Mouse (Mus musculus) embryo, embryonic 11.5 days (tissue): ENCODE results near the gene Edil3.
"Not testable (repeated sequence)": the region's sequence is repeated elsewhere in the genome, so short reads cannot be mapped to it uniquely, and the experiment has no call there.

Source experiments
- DNase-seq: peaks from one replicate; pipeline ENCODE4 v3.0.0-alpha.2; 2012; ENCODE audit warnings: low read depth, low spot score

Gene Edil3

GRCm38 (mm10) chr13:88972355-88972754 lies 151.1 kb downstream of the Edil3 start:
- DNase-seq = no peak

GRCm38 (mm10) chr13:89007696-89008427 lies 186.6 kb downstream of the Edil3 start:
- DNase-seq = no peak

- DNase-seq = no peak
Measured at GRCm38 (mm10) chr13:89012500-89012899, 191.2 kb downstream of the Edil3 start.

- DNase-seq = peak; percentile 9
Measured at GRCm38 (mm10) chr13:89029817-89030539, 208.7 kb downstream of the Edil3 start.

GRCm38 (mm10) chr13:89035711-89036110 lies 214.4 kb downstream of the Edil3 start:
- no peak for DNase-seq

- DNase-seq = no peak
Measured at GRCm38 (mm10) chr13:89041495-89041894, 220.2 kb downstream of the Edil3 start.

- DNase-seq = not testable (repeated sequence)
Measured at GRCm38 (mm10) chr13:89070132-89070531, 248.9 kb downstream of the Edil3 start.

- DNase-seq = no peak
Measured at GRCm38 (mm10) chr13:89076212-89076611, 254.9 kb downstream of the Edil3 start.

GRCm38 (mm10) chr13:89105889-89106288 lies 284.6 kb downstream of the Edil3 start:
- DNase-seq = no peak

- DNase-seq = no peak
Measured at GRCm38 (mm10) chr13:89117551-89117950, 296.3 kb downstream of the Edil3 start.

GRCm38 (mm10) chr13:89119809-89120208 lies 298.5 kb downstream of the Edil3 start:
- no peak for DNase-seq

GRCm38 (mm10) chr13:89122511-89123253 lies 301.4 kb downstream of the Edil3 start:
- DNase-seq = no peak

GRCm38 (mm10) chr13:89123396-89123795 lies 302.1 kb downstream of the Edil3 start:
- no peak for DNase-seq

- DNase-seq = no peak
Measured at GRCm38 (mm10) chr13:89146056-89146547, 324.8 kb downstream of the Edil3 start.

GRCm38 (mm10) chr13:89151878-89152277 lies 330.6 kb downstream of the Edil3 start:
- DNase-seq = no peak

- DNase-seq = no peak
Measured at GRCm38 (mm10) chr13:89167960-89168359, 346.7 kb downstream of the Edil3 start.

- no peak for DNase-seq
Measured at GRCm38 (mm10) chr13:89170040-89170439, 348.8 kb downstream of the Edil3 start.

GRCm38 (mm10) chr13:89175154-89175553 lies 353.9 kb downstream of the Edil3 start:
- DNase-seq = no peak

- DNase-seq = no peak
Measured at GRCm38 (mm10) chr13:89189051-89189450, 367.8 kb downstream of the Edil3 start.

GRCm38 (mm10) chr13:89197019-89197418 lies 375.7 kb downstream of the Edil3 start:
- DNase-seq = no peak

- no peak for DNase-seq
Measured at GRCm38 (mm10) chr13:89199275-89199674, 378.0 kb downstream of the Edil3 start.

GRCm38 (mm10) chr13:89238104-89238503 lies 416.8 kb downstream of the Edil3 start:
- DNase-seq = no peak
